Mouse (Mus musculus) limb, embryonic 14.5 days (tissue): Measurements from ENCODE around the gene Tcf23. TPM values are rescaled to one million over a fixed set of nuclear protein-coding genes. Genes with fewer than 3 reads are reported as not detected.

Experiments
- ATAC-seq: fragments of 200-750 bp; cut with Nextera tagmentation; 2 replicates; pipeline ENCODE4 v1.8.0; 2017; ENCODE audit warnings: low read depth, moderate number of reproducible peaks, moderate TSS enrichment; ENCODE audit not compliant: low FRiP score
- DNase-seq: peaks from one replicate; pipeline ENCODE4 v3.0.0-alpha.2; 2015; ENCODE audit warnings: low spot score
- H3K27ac ChIP-seq: fragments of 300-500 bp; sonication (generic); replicated peaks from 2 replicates; pipeline ENCODE4 v1.5.1; 2014; ENCODE audit warnings: low read depth, mild to moderate bottlenecking, low read length, moderate library complexity, mixed read lengths
- H3K27me3 ChIP-seq: fragments of 300-500 bp; sonication (generic); 2 replicates; pipeline ENCODE4 v1.6.1; 2014; ENCODE audit warnings: low read length, mixed read lengths; ENCODE audit not compliant: control insufficient read depth, insufficient read depth
- H3K36me3 ChIP-seq: fragments of 300-500 bp; sonication (generic); 2 replicates; pipeline ENCODE4 v1.6.1; 2014; ENCODE audit warnings: mild to moderate bottlenecking, low read length, moderate library complexity, mixed read lengths; ENCODE audit not compliant: control insufficient read depth, insufficient read depth
- H3K4me1 ChIP-seq: fragments of 300-500 bp; sonication (generic); 2 replicates; pipeline ENCODE4 v1.6.1; 2014; ENCODE audit warnings: antibody characterized with exemption, low read length, mixed read lengths; ENCODE audit not compliant: control insufficient read depth, insufficient read depth
- H3K4me2 ChIP-seq: fragments of 300-500 bp; sonication (generic); replicated peaks from 2 replicates; pipeline ENCODE4 v1.6.1; 2014; ENCODE audit warnings: low read depth, mild to moderate bottlenecking, low read length, moderate library complexity; ENCODE audit not compliant: severe bottlenecking
- H3K4me3 ChIP-seq: fragments of 300-500 bp; sonication (generic); replicated peaks from 2 replicates; pipeline ENCODE4 v1.5.1; 2014; ENCODE audit warnings: low read length
- H3K9ac ChIP-seq: fragments of 300-500 bp; sonication (generic); 2 replicates; pipeline ENCODE4 v1.6.1; 2014; ENCODE audit warnings: mild to moderate bottlenecking, low read depth, low read length, moderate library complexity; ENCODE audit not compliant: severe bottlenecking
- H3K9me3 ChIP-seq: fragments of 300-500 bp; sonication (generic); 2 replicates; pipeline ENCODE4 v1.6.1; 2016; ENCODE audit warnings: low read length; ENCODE audit not compliant: control insufficient read depth
- POLR2A ChIP-seq: fragments of 200-500 bp; IDR thresholded peaks from 2 replicates; pipeline ENCODE4 v1.8.0; 2012; ENCODE audit warnings: inconsistent platforms, mild to moderate bottlenecking, moderate library complexity, borderline replicate concordance; ENCODE audit not compliant: insufficient read depth, insufficient read length; ENCODE audit errors: extremely low read depth
- WGBS: fragments of 180-500 bp; shearing (Covaris S2); extraction: QIAGEN DNeasy Blood & Tissue Kit; methylation state at CpG from one replicate; pipeline ENCODE4 v1.1.7; 2014; 5-methylcytosine and 5-hydroxymethylcytosine counted together
- polyA plus RNA-seq, 2 experiments: library from polyadenylated mRNA; depleted of rRNA in 1 of 2; stranded (reverse) in 1 of 2; unstranded in 1 of 2; fragments of >200 nt; fragmentation: Nextera tagmentation in 1 of 2; extraction: Ambion mirVana in 1 of 2; gene quantifications; 2 replicates each; pipeline versions ENCODE4 v1.2.1 to v1.2.3; 2012 to 2014

The Tcf23 gene
- polyA plus RNA-seq, 2 experiments, result 0.05 TPM; not detected in 1

GRCm38 (mm10) chr5:30934725-30935461 is 33.6 kb upstream of the Tcf23 start:
- WGBS, result 89% methylated on average over 5 of the region's 5 CpGs

DNA sequence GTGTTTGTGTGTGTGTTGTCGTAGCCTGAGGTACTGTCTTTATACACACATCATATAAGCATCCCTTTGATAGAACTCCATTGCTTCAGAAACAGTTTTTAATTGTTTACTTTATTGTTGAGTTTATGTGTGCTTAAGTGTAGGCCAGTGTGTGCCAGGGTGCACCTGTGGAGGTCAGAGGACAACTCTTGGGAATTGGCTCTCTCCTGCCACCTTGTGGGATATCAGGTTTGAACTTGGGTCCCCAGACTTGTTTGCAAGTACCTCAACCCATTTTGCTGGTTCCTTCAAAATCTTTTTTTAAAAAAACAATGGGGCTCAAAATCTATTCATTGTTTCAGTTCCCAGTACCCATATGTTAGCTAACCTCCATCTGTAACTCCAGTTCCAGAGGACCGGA is 25.5 kb upstream of the Tcf23 start:
- ATAC-seq (no peak), DNase-seq (no peak)
- H3K4me1 ChIP-seq, result no peaks in the 10 kb centered on the region
- no peak overlapping the region for H3K27ac ChIP-seq
- WGBS, result 95% methylated on average over 2 of the region's 2 CpGs
- no peaks in the 10 kb centered on the region for H3K9me3 ChIP-seq
- no peaks in the 10 kb centered on the region for H3K36me3 ChIP-seq
- H3K9ac ChIP-seq, result no peak overlapping the region
- H3K27me3 ChIP-seq, result no peaks in the 10 kb centered on the region; the same call in 1 of the 2 replicates
- H3K4me2 ChIP-seq, result no peak overlapping the region
- no peak overlapping the region for H3K4me3 ChIP-seq
- TF ChIP-seq POLR2A, result no peak

More at GRCm38 (mm10) chr5:30934725-30935461, 33.6 kb upstream of the Tcf23 start:
- Histone ChIP-seq H3K27ac (no peak overlapping the region), H3K36me3 (no peaks in the 10 kb centered on the region), H3K4me3 (no peak overlapping the region), H3K4me1 (no peaks in the 10 kb centered on the region), H3K27me3 (no peaks in the 10 kb centered on the region), H3K9ac (no peak overlapping the region), H3K9me3 (no peaks in the 10 kb centered on the region), H3K4me2 (no peak overlapping the region)
- DNase-seq, result no peak
- no peak for TF ChIP-seq POLR2A
- no peak for ATAC-seq

DNA sequence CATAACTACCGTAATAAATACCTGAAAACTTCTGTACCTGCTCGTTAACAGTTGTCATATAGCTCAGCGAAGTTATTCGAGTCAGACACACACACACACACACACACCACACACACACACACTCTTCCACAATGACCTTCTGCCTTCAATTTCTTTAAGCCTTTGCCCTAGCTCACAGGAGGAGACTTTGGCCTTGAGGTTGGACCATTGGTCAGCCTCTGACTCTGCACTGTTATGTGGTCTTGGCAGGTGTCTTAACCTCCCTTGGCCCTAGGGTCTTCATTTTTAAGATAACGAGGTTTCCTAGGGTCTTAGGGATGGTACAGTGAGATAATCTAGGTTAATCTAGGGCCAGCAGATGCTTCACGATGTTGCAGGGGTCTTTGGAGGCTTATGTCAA is 24.1 kb upstream of the Tcf23 start:
- 77% methylated on average over 6 of the region's 6 CpGs for WGBS
- TF ChIP-seq POLR2A, result no peak
- Histone ChIP-seq H3K27ac (no peak overlapping the region), H3K4me1 (peaks cover 3% of the 10 kb centered on the region; the same call in 1 of the 2 replicates), H3K4me3 (no peak overlapping the region), H3K4me2 (no peak overlapping the region; the same call in 1 of the 2 replicates), H3K27me3 (no peaks in the 10 kb centered on the region; the same call in 1 of the 2 replicates), H3K9ac (no peak overlapping the region), H3K9me3 (no peaks in the 10 kb centered on the region), H3K36me3 (no peaks in the 10 kb centered on the region)
- ATAC-seq (no peak), DNase-seq (no peak)

GRCm38 (mm10) chr5:30944956-30945781 is 23.3 kb upstream of the Tcf23 start, which contains the start of gene Cgref1:
Cgref1 (minus strand) TSS chr5:30945591.
- H3K4me3 ChIP-seq, result peak within 1 kb of the TSS; percentile 48
- 6% methylated on average over 42 of the region's 44 CpGs for WGBS
- no peaks in the 10 kb centered on the region for H3K36me3 ChIP-seq
- peak within 1 kb of the TSS; percentile 56 for H3K9ac ChIP-seq
- H3K4me1 ChIP-seq, result peaks cover 3% of the 10 kb centered on the region; the same call in 1 of the 2 replicates
- no peaks in the 10 kb centered on the region for H3K9me3 ChIP-seq
- no peak for TF ChIP-seq POLR2A
- H3K27ac ChIP-seq, result no peak within 1 kb of the TSS
- ATAC-seq (no peak), DNase-seq (peak; percentile 55)
- H3K4me2 ChIP-seq, result peak within 1 kb of the TSS; percentile 76
- H3K27me3 ChIP-seq, result no peaks in the 10 kb centered on the region; the same call in 1 of the 2 replicates

- H3K4me1 ChIP-seq, result peaks cover 6% of the 10 kb centered on the region; the same call in 1 of the 2 replicates
- ATAC-seq (no peak), DNase-seq (no peak)
- TF ChIP-seq POLR2A, result no peak
- H3K9me3 ChIP-seq, result no peaks in the 10 kb centered on the region
- WGBS, result 74% methylated on average over 5 of the region's 5 CpGs
- no peak overlapping the region for H3K4me3 ChIP-seq
- H3K36me3 ChIP-seq, result peaks cover 15% of the 10 kb centered on the region
- H3K9ac ChIP-seq, result no peak overlapping the region
- H3K27me3 ChIP-seq, result no peaks in the 10 kb centered on the region; the same call in 1 of the 2 replicates
- H3K27ac ChIP-seq, result no peak overlapping the region
- no peak overlapping the region for H3K4me2 ChIP-seq
Measured at GRCm38 (mm10) chr5:30948620-30949019, 19.8 kb upstream of the Tcf23 start.
